Mouse (Mus musculus): ENCODE measurements around the gene Ggt7. TPM values are rescaled to one million over a fixed set of nuclear protein-coding genes. Genes with fewer than 3 reads are reported as not detected.
A peak's percentile ranks its signal among the peaks of the same experiment; 100 is the strongest.

The Ggt7 gene
- 2.2 and 2.3 TPM in 2 replicates for polyA plus RNA-seq (2014; fragmentation: Nextera tagmentation; extraction: Ambion mirVana)

DNA sequence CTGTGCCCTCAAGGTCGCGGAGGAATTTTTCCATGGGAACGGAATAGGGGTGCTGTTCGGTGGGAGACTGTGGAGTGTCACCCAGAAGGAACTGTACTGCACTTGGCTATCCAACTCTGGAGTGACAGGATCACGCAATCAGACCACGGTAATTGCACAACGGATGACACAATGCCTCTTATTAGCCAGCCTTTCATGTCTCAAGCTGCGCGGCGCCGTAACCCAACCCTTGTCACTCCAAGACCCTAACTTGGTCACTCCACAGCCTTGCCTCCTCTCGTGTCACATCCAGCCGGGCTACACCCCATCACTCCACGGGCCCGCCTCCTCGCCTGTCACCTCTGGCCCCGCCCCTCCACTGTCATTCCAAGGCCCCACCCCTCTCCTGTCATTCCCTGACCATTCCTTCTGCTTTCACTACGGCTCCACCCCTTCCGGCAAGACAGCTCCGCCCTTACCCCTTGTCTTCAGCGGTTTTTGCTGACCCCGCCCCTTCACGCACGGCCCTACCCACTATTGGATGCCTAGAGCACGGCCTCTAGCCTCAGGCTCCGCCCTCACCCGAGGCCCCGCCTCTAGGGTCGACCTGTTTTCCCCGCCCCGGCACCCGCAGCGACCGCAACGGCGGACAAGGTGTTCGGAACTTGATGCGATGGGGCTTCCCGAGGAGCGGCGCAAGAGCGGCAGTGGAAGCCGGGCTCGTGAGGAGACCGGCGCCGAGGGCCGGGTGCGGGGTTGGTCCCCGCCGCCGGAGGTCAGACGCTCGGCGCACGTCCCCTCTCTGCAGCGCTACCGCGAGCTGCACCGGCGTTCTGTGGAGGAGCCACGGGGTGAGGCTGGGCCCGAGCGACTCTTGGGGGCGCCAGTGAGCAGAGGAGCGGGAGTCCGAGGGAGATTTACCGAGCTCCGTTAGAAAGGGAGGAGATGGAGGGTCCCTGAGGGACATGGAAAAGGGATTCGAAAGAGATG, at the start of gene Ggt7, which contains the start of gene Acss2:
Gene Ggt7 (minus strand): TSS at position 783 of the 969 bp plus-strand sequence.
Gene Acss2 (plus strand): TSS at position 494 of the 969 bp plus-strand sequence.
- peak within 1 kb of the TSS; percentile 41 for H3K4me3 ChIP-seq (ENCODE audit: low read depth, low read length)
- peaks cover 10% of the 10 kb centered on the region; the same call in 1 of the 2 replicates for H3K27me3 ChIP-seq (ENCODE audit: control insufficient read depth, insufficient read depth, low read length)
- H3K4me2 ChIP-seq (ENCODE audit: low read depth, severe bottlenecking), result peak within 1 kb of the TSS; percentile 79
- DNase-seq (ENCODE audit: low spot score), result peak; percentile 98
- ATAC-seq (ENCODE audit: insufficient number of reproducible peaks, low FRiP score, low TSS enrichment, low read depth), result peak; percentile 99
- no peak within 1 kb of the TSS for H3K27ac ChIP-seq (replicated peaks; ENCODE audit: low read depth, low read length)
- H3K9me3 ChIP-seq (ENCODE audit: control insufficient read depth, low read length), result no peaks in the 10 kb centered on the region
- 0 out of 2 replicates have a peak, but pooled peaks cover 3% of the 10 kb centered on the region for H3K4me1 ChIP-seq (ENCODE audit: control insufficient read depth, insufficient read depth, low read length)
- H3K36me3 ChIP-seq (ENCODE audit: control insufficient read depth, insufficient read depth, low read length), result no peaks in the 10 kb centered on the region
- H3K9ac ChIP-seq (ENCODE audit: low read length), result peak within 1 kb of the TSS; percentile 35
- 5% methylated on average over 70 of the region's 70 CpGs for WGBS

DNA sequence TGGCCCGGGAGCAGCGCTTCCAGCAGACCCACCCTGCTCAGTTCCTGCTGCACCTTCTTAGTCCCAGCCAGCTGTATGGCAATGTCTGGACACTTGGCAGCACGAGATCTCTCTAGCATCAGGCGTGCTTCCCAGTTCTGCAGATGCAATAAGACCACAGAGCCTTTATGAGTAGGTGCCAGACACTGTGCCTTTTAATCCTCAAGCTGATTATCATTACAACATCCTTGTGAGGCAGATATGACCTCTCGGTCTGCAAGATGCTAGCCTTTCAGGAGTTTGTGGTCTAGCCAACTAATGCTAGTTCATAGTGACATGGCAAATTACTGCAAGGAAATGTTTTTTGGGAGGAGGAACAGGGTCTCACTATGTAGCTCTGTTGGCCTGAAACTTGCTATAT, 49.7 kb upstream of the Ggt7 start:
- DNase-seq (ENCODE audit: low spot score) (no peak), ATAC-seq (ENCODE audit: insufficient number of reproducible peaks, low FRiP score, low TSS enrichment, low read depth) (no peak)
- Histone ChIP-seq H3K27me3 (ENCODE audit: control insufficient read depth, insufficient read depth, low read length) (no peaks in the 10 kb centered on the region), H3K9me3 (ENCODE audit: control insufficient read depth, low read length) (no peaks in the 10 kb centered on the region), H3K9ac (ENCODE audit: low read length) (no peak overlapping the region), H3K4me1 (ENCODE audit: control insufficient read depth, insufficient read depth, low read length) (no peaks in the 10 kb centered on the region), H3K27ac (replicated peaks; ENCODE audit: low read depth, low read length) (no peak overlapping the region), H3K4me3 (ENCODE audit: low read depth, low read length) (no peak overlapping the region), H3K4me2 (ENCODE audit: low read depth, severe bottlenecking) (no peak overlapping the region), H3K36me3 (ENCODE audit: control insufficient read depth, insufficient read depth, low read length) (0 out of 2 replicates have a peak, but pooled peaks cover 2% of the 10 kb centered on the region)
- WGBS, result 92% methylated on average over 5 of the region's 5 CpGs

DNA sequence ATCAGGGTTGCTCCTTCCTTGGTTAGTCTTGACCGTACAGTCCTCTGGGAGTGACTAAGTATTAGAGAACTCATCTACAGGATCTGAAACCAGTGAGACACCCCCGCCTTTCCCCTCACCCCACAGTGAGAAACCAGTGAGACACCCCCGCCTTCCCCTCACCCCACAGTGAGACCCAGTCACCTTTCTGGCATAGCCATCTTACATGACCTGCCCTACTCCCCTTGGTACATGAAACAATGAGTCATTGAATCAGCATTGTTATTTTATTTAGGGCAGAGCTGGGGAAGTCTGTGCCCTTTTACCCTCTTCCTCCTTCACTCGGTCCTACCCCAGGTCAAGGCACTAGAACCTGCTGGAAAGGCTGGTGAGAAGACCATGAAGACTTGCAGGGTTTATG, 44.9 kb upstream of the Ggt7 start:
- WGBS, result 82% methylated on average over 4 of the region's 4 CpGs
- no peak overlapping the region for H3K4me3 ChIP-seq (ENCODE audit: low read depth, low read length)
- H3K27ac ChIP-seq (replicated peaks; ENCODE audit: low read depth, low read length), result no peak overlapping the region
- DNase-seq (ENCODE audit: low spot score), result no peak
- no peak overlapping the region for H3K9ac ChIP-seq (ENCODE audit: low read length)
- no peak for ATAC-seq (ENCODE audit: insufficient number of reproducible peaks, low FRiP score, low TSS enrichment, low read depth)
- H3K36me3 ChIP-seq (ENCODE audit: control insufficient read depth, insufficient read depth, low read length), result 0 out of 2 replicates have a peak, but pooled peaks cover 2% of the 10 kb centered on the region
- no peaks in the 10 kb centered on the region for H3K27me3 ChIP-seq (ENCODE audit: control insufficient read depth, insufficient read depth, low read length)
- no peaks in the 10 kb centered on the region for H3K4me1 ChIP-seq (ENCODE audit: control insufficient read depth, insufficient read depth, low read length)
- H3K9me3 ChIP-seq (ENCODE audit: control insufficient read depth, low read length), result no peaks in the 10 kb centered on the region
- no peak overlapping the region for H3K4me2 ChIP-seq (ENCODE audit: low read depth, severe bottlenecking)

DNA sequence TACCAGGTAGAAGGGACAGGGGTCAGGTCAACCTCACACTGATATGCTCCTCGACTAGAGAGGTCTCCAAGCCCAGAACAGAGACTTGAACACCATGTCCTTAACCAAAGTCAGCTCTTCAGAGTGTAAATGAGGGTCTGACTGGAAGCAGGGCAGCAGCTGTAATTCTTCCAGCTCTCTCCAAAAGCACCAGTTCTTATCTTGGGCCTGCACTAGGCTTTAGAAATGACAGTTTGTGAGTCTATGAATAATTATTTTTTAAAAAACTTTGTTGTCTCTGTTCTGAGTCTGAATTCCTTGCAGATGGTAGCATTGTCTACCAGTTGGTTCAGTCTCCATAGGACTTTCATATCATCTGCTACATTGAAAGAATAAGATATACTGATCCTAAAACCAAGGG, 44.2 kb upstream of the Ggt7 start:
- Histone ChIP-seq H3K4me1 (ENCODE audit: control insufficient read depth, insufficient read depth, low read length) (no peaks in the 10 kb centered on the region), H3K27me3 (ENCODE audit: control insufficient read depth, insufficient read depth, low read length) (no peaks in the 10 kb centered on the region), H3K9me3 (ENCODE audit: control insufficient read depth, low read length) (no peaks in the 10 kb centered on the region), H3K9ac (ENCODE audit: low read length) (no peak overlapping the region), H3K4me2 (ENCODE audit: low read depth, severe bottlenecking) (no peak overlapping the region), H3K27ac (replicated peaks; ENCODE audit: low read depth, low read length) (no peak overlapping the region), H3K4me3 (ENCODE audit: low read depth, low read length) (no peak overlapping the region), H3K36me3 (ENCODE audit: control insufficient read depth, insufficient read depth, low read length) (0 out of 2 replicates have a peak, but pooled peaks cover 2% of the 10 kb centered on the region)
- no peak for DNase-seq (ENCODE audit: low spot score)
- ATAC-seq (ENCODE audit: insufficient number of reproducible peaks, low FRiP score, low TSS enrichment, low read depth), result no peak
- 57% methylated on average over 1 of the region's 1 CpGs for WGBS

- WGBS, result 86% methylated on average over 2 of the region's 2 CpGs
- DNase-seq (ENCODE audit: low spot score), result no peak
- no peak for ATAC-seq (ENCODE audit: insufficient number of reproducible peaks, low FRiP score, low TSS enrichment, low read depth)
These were observed 36.5 kb upstream of the Ggt7 start for GRCm38 (mm10) chr2:155554426-155554985.

DNA sequence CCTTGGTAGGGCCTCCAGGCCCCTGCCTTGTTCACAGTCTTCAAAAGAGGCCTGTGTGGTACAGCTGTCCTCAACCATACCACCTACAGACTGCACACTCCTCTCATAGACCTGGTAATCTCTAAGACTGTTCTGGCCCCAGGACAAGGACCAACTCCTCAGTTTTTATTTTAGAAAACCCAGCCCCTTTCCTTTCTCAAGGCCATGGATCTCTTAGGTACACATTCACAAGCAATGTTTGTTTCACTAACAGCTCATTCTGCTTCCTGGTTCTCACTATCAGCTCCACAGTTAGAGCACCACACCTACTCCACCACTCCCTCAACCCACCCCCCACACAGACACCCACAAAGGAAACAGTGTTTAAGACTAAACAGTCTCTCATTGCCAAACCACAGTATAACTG, 34.9 kb upstream of the Ggt7 start:
- Histone ChIP-seq H3K27me3 (ENCODE audit: control insufficient read depth, insufficient read depth, low read length) (no peaks in the 10 kb centered on the region), H3K4me1 (ENCODE audit: control insufficient read depth, insufficient read depth, low read length) (no peaks in the 10 kb centered on the region), H3K9ac (ENCODE audit: low read length) (no peak overlapping the region), H3K4me3 (ENCODE audit: low read depth, low read length) (no peak overlapping the region), H3K4me2 (ENCODE audit: low read depth, severe bottlenecking) (no peak overlapping the region), H3K27ac (replicated peaks; ENCODE audit: low read depth, low read length) (no peak overlapping the region), H3K36me3 (ENCODE audit: control insufficient read depth, insufficient read depth, low read length) (no peaks in the 10 kb centered on the region), H3K9me3 (ENCODE audit: control insufficient read depth, low read length) (no peaks in the 10 kb centered on the region)
- ATAC-seq (ENCODE audit: insufficient number of reproducible peaks, low FRiP score, low TSS enrichment, low read depth) (no peak), DNase-seq (ENCODE audit: low spot score) (no peak)

More at GRCm38 (mm10) chr2:155554426-155554985, 36.5 kb upstream of the Ggt7 start:
- Histone ChIP-seq H3K4me1 (ENCODE audit: control insufficient read depth, insufficient read depth, low read length) (no peaks in the 10 kb centered on the region), H3K4me3 (ENCODE audit: low read depth, low read length) (no peak overlapping the region), H3K36me3 (ENCODE audit: control insufficient read depth, insufficient read depth, low read length) (no peaks in the 10 kb centered on the region), H3K4me2 (ENCODE audit: low read depth, severe bottlenecking) (no peak overlapping the region), H3K27me3 (ENCODE audit: control insufficient read depth, insufficient read depth, low read length) (no peaks in the 10 kb centered on the region), H3K27ac (replicated peaks; ENCODE audit: low read depth, low read length) (no peak overlapping the region), H3K9me3 (ENCODE audit: control insufficient read depth, low read length) (no peaks in the 10 kb centered on the region), H3K9ac (ENCODE audit: low read length) (no peak overlapping the region)

DNA sequence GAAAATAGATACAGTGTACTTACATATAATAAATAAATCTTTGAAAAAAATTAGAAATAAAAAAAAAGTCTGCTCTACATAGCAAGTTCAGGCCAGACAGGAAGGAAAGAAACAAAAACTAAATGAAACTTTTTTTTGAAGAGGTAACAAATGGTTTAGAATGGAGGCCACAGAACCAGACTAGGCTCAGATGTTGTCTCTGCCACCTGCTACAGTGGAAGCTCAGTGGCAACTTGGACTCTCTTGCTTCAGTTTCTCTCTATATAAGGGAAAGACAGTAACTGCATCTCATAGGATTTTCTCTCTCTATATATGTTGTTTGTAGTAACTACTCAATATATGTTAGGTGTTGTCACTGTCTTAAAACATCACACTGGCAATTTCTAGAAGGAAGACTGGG, 34.3 kb upstream of the Ggt7 start:
- Histone ChIP-seq H3K27ac (replicated peaks; ENCODE audit: low read depth, low read length) (no peak overlapping the region), H3K4me2 (ENCODE audit: low read depth, severe bottlenecking) (no peak overlapping the region), H3K36me3 (ENCODE audit: control insufficient read depth, insufficient read depth, low read length) (no peaks in the 10 kb centered on the region), H3K9ac (ENCODE audit: low read length) (no peak overlapping the region), H3K4me1 (ENCODE audit: control insufficient read depth, insufficient read depth, low read length) (no peaks in the 10 kb centered on the region), H3K9me3 (ENCODE audit: control insufficient read depth, low read length) (no peaks in the 10 kb centered on the region), H3K27me3 (ENCODE audit: control insufficient read depth, insufficient read depth, low read length) (no peaks in the 10 kb centered on the region), H3K4me3 (ENCODE audit: low read depth, low read length) (no peak overlapping the region)
- DNase-seq (ENCODE audit: low spot score), result no peak
- ATAC-seq (ENCODE audit: insufficient number of reproducible peaks, low FRiP score, low TSS enrichment, low read depth), result no peak

GRCm38 (mm10) chr2:155546955-155547354, 28.9 kb upstream of the Ggt7 start:
- no peaks in the 10 kb centered on the region for H3K9me3 ChIP-seq (ENCODE audit: control insufficient read depth, low read length)
- ATAC-seq (ENCODE audit: insufficient number of reproducible peaks, low FRiP score, low TSS enrichment, low read depth), result no peak
- no peak overlapping the region for H3K27ac ChIP-seq (replicated peaks; ENCODE audit: low read depth, low read length)
- H3K4me1 ChIP-seq (ENCODE audit: control insufficient read depth, insufficient read depth, low read length), result no peaks in the 10 kb centered on the region
- no peak overlapping the region for H3K4me2 ChIP-seq (ENCODE audit: low read depth, severe bottlenecking)
- H3K4me3 ChIP-seq (ENCODE audit: low read depth, low read length), result no peak overlapping the region
- DNase-seq (ENCODE audit: low spot score), result no peak
- H3K27me3 ChIP-seq (ENCODE audit: control insufficient read depth, insufficient read depth, low read length), result no peaks in the 10 kb centered on the region
- H3K36me3 ChIP-seq (ENCODE audit: control insufficient read depth, insufficient read depth, low read length), result no peaks in the 10 kb centered on the region
- WGBS, result 79% methylated on average over 1 of the region's 1 CpGs
- H3K9ac ChIP-seq (ENCODE audit: low read length), result no peak overlapping the region
